Mouse (Mus musculus): ENCODE data around the gene Hspa1a. TPM values are rescaled to one million over a fixed set of nuclear protein-coding genes. Genes with fewer than 3 reads are reported as not detected.
A peak's percentile ranks its signal among the peaks of the same experiment; 100 is the strongest.
"Not testable (repeated sequence)": the region's sequence is repeated elsewhere in the genome, so short reads cannot be mapped to it uniquely, and the experiment has no call there.

The Hspa1a gene
- polyA plus RNA-seq, 1 experiment from 2014 or later = 1.9 TPM

- H3K9ac ChIP-seq (ENCODE audit: low read length) = no peak overlapping the region
- DNase-seq (ENCODE audit: low spot score) = no peak
- no peak overlapping the region for H3K4me2 ChIP-seq (ENCODE audit: low read depth)
- WGBS = 92% methylated on average over 16 of the region's 16 CpGs
- peaks cover 38% of the 10 kb centered on the region for H3K36me3 ChIP-seq (ENCODE audit: control insufficient read depth, insufficient read depth, low read length)
- H3K9me3 ChIP-seq (ENCODE audit: control insufficient read depth, low read length) = no peaks in the 10 kb centered on the region
- H3K4me3 ChIP-seq (ENCODE audit: low read depth, low read length) = no peak overlapping the region
- H3K4me1 ChIP-seq (ENCODE audit: control insufficient read depth, insufficient read depth, low read length) = no peaks in the 10 kb centered on the region
- no peak overlapping the region for H3K27ac ChIP-seq (ENCODE audit: low read depth, low read length)
- H3K27me3 ChIP-seq (ENCODE audit: control insufficient read depth, insufficient read depth, low read length) = no peaks in the 10 kb centered on the region
- ATAC-seq (ENCODE audit: insufficient read depth, low FRiP score, low TSS enrichment) = no peak
Observed at GRCm38 (mm10) chr17:35015296-35015695, 43.3 kb upstream of the Hspa1a start.

GRCm38 (mm10) chr17:35013221-35013620 lies 41.3 kb upstream of the Hspa1a start:
- no peak overlapping the region for H3K4me2 ChIP-seq (ENCODE audit: low read depth)
- WGBS = 89% methylated on average over 6 of the region's 6 CpGs
- H3K4me3 ChIP-seq (ENCODE audit: low read depth, low read length) = no peak overlapping the region
- peaks cover 41% of the 10 kb centered on the region for H3K36me3 ChIP-seq (ENCODE audit: control insufficient read depth, insufficient read depth, low read length)
- no peak for ATAC-seq (ENCODE audit: insufficient read depth, low FRiP score, low TSS enrichment)
- no peaks in the 10 kb centered on the region for H3K4me1 ChIP-seq (ENCODE audit: control insufficient read depth, insufficient read depth, low read length)
- DNase-seq (ENCODE audit: low spot score) = no peak
- no peak overlapping the region for H3K9ac ChIP-seq (ENCODE audit: low read length)
- H3K27ac ChIP-seq (ENCODE audit: low read depth, low read length) = no peak overlapping the region
- no peaks in the 10 kb centered on the region for H3K27me3 ChIP-seq (ENCODE audit: control insufficient read depth, insufficient read depth, low read length)
- no peaks in the 10 kb centered on the region for H3K9me3 ChIP-seq (ENCODE audit: control insufficient read depth, low read length)

- Histone ChIP-seq H3K27me3 (ENCODE audit: control insufficient read depth, insufficient read depth, low read length) (no peaks in the 10 kb centered on the region), H3K36me3 (ENCODE audit: control insufficient read depth, insufficient read depth, low read length) (peaks cover 45% of the 10 kb centered on the region), H3K9ac (ENCODE audit: low read length) (no peak overlapping the region), H3K27ac (ENCODE audit: low read depth, low read length) (no peak overlapping the region), H3K4me2 (ENCODE audit: low read depth) (no peak overlapping the region), H3K4me3 (ENCODE audit: low read depth, low read length) (no peak overlapping the region), H3K9me3 (ENCODE audit: control insufficient read depth, low read length) (no peaks in the 10 kb centered on the region), H3K4me1 (ENCODE audit: control insufficient read depth, insufficient read depth, low read length) (no peaks in the 10 kb centered on the region)
- ATAC-seq (ENCODE audit: insufficient read depth, low FRiP score, low TSS enrichment) (no peak), DNase-seq (ENCODE audit: low spot score) (no peak)
- 81% methylated on average over 13 of the region's 13 CpGs for WGBS
Observed at GRCm38 (mm10) chr17:35012430-35012829, 40.5 kb upstream of the Hspa1a start.

- no peak for DNase-seq (ENCODE audit: low spot score)
- WGBS = 94% methylated on average over 8 of the region's 8 CpGs
- peaks cover 48% of the 10 kb centered on the region for H3K36me3 ChIP-seq (ENCODE audit: control insufficient read depth, insufficient read depth, low read length)
Observed at GRCm38 (mm10) chr17:35011440-35011839, 39.5 kb upstream of the Hspa1a start.

GRCm38 (mm10) chr17:35009586-35009985 lies 37.6 kb upstream of the Hspa1a start:
- 86% methylated on average over 7 of the region's 7 CpGs for WGBS
- Histone ChIP-seq H3K9me3 (ENCODE audit: control insufficient read depth, low read length) (no peaks in the 10 kb centered on the region), H3K4me3 (ENCODE audit: low read depth, low read length) (no peak overlapping the region), H3K4me1 (ENCODE audit: control insufficient read depth, insufficient read depth, low read length) (no peaks in the 10 kb centered on the region), H3K9ac (ENCODE audit: low read length) (no peak overlapping the region), H3K36me3 (ENCODE audit: control insufficient read depth, insufficient read depth, low read length) (peaks cover 49% of the 10 kb centered on the region), H3K27me3 (ENCODE audit: control insufficient read depth, insufficient read depth, low read length) (no peaks in the 10 kb centered on the region), H3K4me2 (ENCODE audit: low read depth) (no peak overlapping the region), H3K27ac (ENCODE audit: low read depth, low read length) (no peak overlapping the region)
- ATAC-seq (ENCODE audit: insufficient read depth, low FRiP score, low TSS enrichment) (no peak), DNase-seq (ENCODE audit: low spot score) (no peak)

More at GRCm38 (mm10) chr17:35011440-35011839, 39.5 kb upstream of the Hspa1a start:
- Histone ChIP-seq H3K4me1 (ENCODE audit: control insufficient read depth, insufficient read depth, low read length) (no peaks in the 10 kb centered on the region), H3K9me3 (ENCODE audit: control insufficient read depth, low read length) (no peaks in the 10 kb centered on the region), H3K4me2 (ENCODE audit: low read depth) (no peak overlapping the region), H3K9ac (ENCODE audit: low read length) (no peak overlapping the region), H3K4me3 (ENCODE audit: low read depth, low read length) (no peak overlapping the region), H3K27me3 (ENCODE audit: control insufficient read depth, insufficient read depth, low read length) (no peaks in the 10 kb centered on the region), H3K27ac (ENCODE audit: low read depth, low read length) (no peak overlapping the region)
- no peak for ATAC-seq (ENCODE audit: insufficient read depth, low FRiP score, low TSS enrichment)

- ATAC-seq (ENCODE audit: insufficient read depth, low FRiP score, low TSS enrichment) (no peak), DNase-seq (ENCODE audit: low spot score) (no peak)
- 93% methylated on average over 7 of the region's 7 CpGs for WGBS
- no peaks in the 10 kb centered on the region for H3K27me3 ChIP-seq (ENCODE audit: control insufficient read depth, insufficient read depth, low read length)
- peaks cover 36% of the 10 kb centered on the region for H3K36me3 ChIP-seq (ENCODE audit: control insufficient read depth, insufficient read depth, low read length)
- no peak overlapping the region for H3K4me2 ChIP-seq (ENCODE audit: low read depth)
- no peaks in the 10 kb centered on the region for H3K9me3 ChIP-seq (ENCODE audit: control insufficient read depth, low read length)
- peaks cover 8% of the 10 kb centered on the region for H3K4me1 ChIP-seq (ENCODE audit: control insufficient read depth, insufficient read depth, low read length)
- H3K27ac ChIP-seq (ENCODE audit: low read depth, low read length) = no peak overlapping the region
- H3K4me3 ChIP-seq (ENCODE audit: low read depth, low read length) = no peak overlapping the region
- no peak overlapping the region for H3K9ac ChIP-seq (ENCODE audit: low read length)
Observed at GRCm38 (mm10) chr17:35007387-35007991, 35.5 kb upstream of the Hspa1a start.

- ATAC-seq (ENCODE audit: insufficient read depth, low FRiP score, low TSS enrichment); H3K9me3 ChIP-seq (ENCODE audit: control insufficient read depth, low read length); H3K9ac ChIP-seq (ENCODE audit: low read length); H3K4me2 ChIP-seq (ENCODE audit: low read depth); H3K27ac ChIP-seq (ENCODE audit: low read depth, low read length); H3K4me3 ChIP-seq (ENCODE audit: low read depth, low read length); H3K27me3 ChIP-seq (ENCODE audit: control insufficient read depth, insufficient read depth, low read length); DNase-seq (ENCODE audit: low spot score): not testable (repeated sequence)
- 98% methylated on average over 4 of the region's 5 CpGs for WGBS
- Histone ChIP-seq H3K4me1 (ENCODE audit: control insufficient read depth, insufficient read depth, low read length) (peaks cover 11% of the 10 kb centered on the region), H3K36me3 (ENCODE audit: control insufficient read depth, insufficient read depth, low read length) (peaks cover 24% of the 10 kb centered on the region)
Observed at GRCm38 (mm10) chr17:35005902-35006301, 33.9 kb upstream of the Hspa1a start.

- Histone ChIP-seq H3K36me3 (ENCODE audit: control insufficient read depth, insufficient read depth, low read length) (peaks cover 21% of the 10 kb centered on the region), H3K27me3 (ENCODE audit: control insufficient read depth, insufficient read depth, low read length) (no peaks in the 10 kb centered on the region), H3K4me3 (ENCODE audit: low read depth, low read length) (0 out of 2 replicates have a peak overlapping the region, but pooled peaks have one; percentile 0), H3K4me1 (ENCODE audit: control insufficient read depth, insufficient read depth, low read length) (peaks cover 11% of the 10 kb centered on the region), H3K4me2 (ENCODE audit: low read depth) (no peak overlapping the region), H3K27ac (ENCODE audit: low read depth, low read length) (no peak overlapping the region), H3K9ac (ENCODE audit: low read length) (no peak overlapping the region), H3K9me3 (ENCODE audit: control insufficient read depth, low read length) (no peaks in the 10 kb centered on the region)
- 93% methylated on average over 10 of the region's 10 CpGs for WGBS
- DNase-seq (ENCODE audit: low spot score) = no peak
- ATAC-seq (ENCODE audit: insufficient read depth, low FRiP score, low TSS enrichment) = no peak
Observed at GRCm38 (mm10) chr17:35005158-35005557, 33.2 kb upstream of the Hspa1a start.

GRCm38 (mm10) chr17:35004075-35004717 lies 32.2 kb upstream of the Hspa1a start:
- H3K27ac ChIP-seq (ENCODE audit: low read depth, low read length) = no peak overlapping the region
- no peaks in the 10 kb centered on the region for H3K9me3 ChIP-seq (ENCODE audit: control insufficient read depth, low read length)
- H3K4me3 ChIP-seq (ENCODE audit: low read depth, low read length) = no peak overlapping the region
- ATAC-seq (ENCODE audit: insufficient read depth, low FRiP score, low TSS enrichment) (no peak), DNase-seq (ENCODE audit: low spot score) (no peak)
- peaks cover 11% of the 10 kb centered on the region for H3K4me1 ChIP-seq (ENCODE audit: control insufficient read depth, insufficient read depth, low read length)
- H3K4me2 ChIP-seq (ENCODE audit: low read depth) = no peak overlapping the region
- H3K9ac ChIP-seq (ENCODE audit: low read length) = no peak overlapping the region
- H3K27me3 ChIP-seq (ENCODE audit: control insufficient read depth, insufficient read depth, low read length) = no peaks in the 10 kb centered on the region
- 96% methylated on average over 17 of the region's 17 CpGs for WGBS
- peaks cover 21% of the 10 kb centered on the region for H3K36me3 ChIP-seq (ENCODE audit: control insufficient read depth, insufficient read depth, low read length)

All from neural tube, embryonic 11.5 days (tissue).